Mouse (Mus musculus) hematopoietic stem cell, adult 5-6 weeks (primary cell): Measurements from ENCODE around the gene Hus1. TPM values are rescaled to one million over a fixed set of nuclear protein-coding genes. Genes with fewer than 3 reads are reported as not detected.

Experiments used
- ATAC-seq, 2 experiments: fragments of 125-278 bp in 1 of 2; replicated peaks in 1 of 2; 2 replicates each; pipeline ENCODE4 v1.8.0; 2016 to 2017; ENCODE audit warnings: inconsistent platforms in 2 of 2, mild to moderate bottlenecking in 2 of 2, moderate number of reproducible peaks in 2 of 2, low read depth in 1 of 2, moderate TSS enrichment in 1 of 2; ENCODE audit not compliant: low FRiP score in 2 of 2, poor library complexity in 2 of 2, severe bottlenecking in 2 of 2, insufficient read depth in 1 of 2, low TSS enrichment in 1 of 2
- total RNA-seq: library from RNA; stranded (forward); fragments of 172-1452, 232-1000 nt; gene quantifications from 2 replicates; pipeline ENCODE4 v1.2.3, GENCODE M21; 2017

Hus1 gene
- total RNA-seq = 18.7 and 22.3 TPM in 2 replicates

- peak; percentile 87 to 97 for ATAC-seq
Measured at GRCm38 (mm10) chr11:9010853-9011339, at the start of gene Hus1. Gene Hus1 (minus strand): TSS chr11:9011191.

- peak; percentile 24 to 25 for ATAC-seq
Measured at GRCm38 (mm10) chr11:9060484-9060883, 49.5 kb upstream of the Hus1 start.

GRCm38 (mm10) chr11:9060029-9060428 is 49.0 kb upstream of the Hus1 start:
- peak; percentile 87 to 90 for ATAC-seq

GRCm38 (mm10) chr11:9057711-9058110 is 46.7 kb upstream of the Hus1 start:
- no peak for ATAC-seq

GRCm38 (mm10) chr11:9056937-9057336 is 45.9 kb upstream of the Hus1 start:
- ATAC-seq = peak in 1 of 2 experiments; percentile 22; a peak in 1 of 4 replicates

GRCm38 (mm10) chr11:9051895-9052294 is 40.9 kb upstream of the Hus1 start:
- ATAC-seq = no peak

GRCm38 (mm10) chr11:9050241-9050640 is 39.2 kb upstream of the Hus1 start:
- no peak for ATAC-seq

GRCm38 (mm10) chr11:9048703-9049060 is 37.7 kb upstream of the Hus1 start, which contains the start of gene Sun3:
Gene Sun3 (minus strand): TSS chr11:9048991.
- ATAC-seq = peak; percentile 47 to 65

- peak; percentile 99 for ATAC-seq
Measured at GRCm38 (mm10) chr11:9048011-9048702, 37.2 kb upstream of the Hus1 start, which contains the start of gene Gm11992. Gene Gm11992 (plus strand): TSS chr11:9048594.

GRCm38 (mm10) chr11:9047044-9047443 is 36.1 kb upstream of the Hus1 start:
- no peak for ATAC-seq

GRCm38 (mm10) chr11:9046546-9046945 is 35.6 kb upstream of the Hus1 start:
- ATAC-seq = no peak

GRCm38 (mm10) chr11:9031530-9031929 is 20.5 kb upstream of the Hus1 start:
- peak; percentile 56 to 68; a peak in 3 of 4 replicates for ATAC-seq

- ATAC-seq = no peak
Measured at GRCm38 (mm10) chr11:9025211-9025610, 14.2 kb upstream of the Hus1 start.

GRCm38 (mm10) chr11:9024782-9025181 is 13.8 kb upstream of the Hus1 start:
- no peak for ATAC-seq

- no peak for ATAC-seq
Measured at GRCm38 (mm10) chr11:9020207-9020606, 9.2 kb upstream of the Hus1 start.

GRCm38 (mm10) chr11:9018491-9019267 is 7.7 kb upstream of the Hus1 start:
- no peak for ATAC-seq

- no peak for ATAC-seq
Measured at GRCm38 (mm10) chr11:9014740-9015139, 3.7 kb upstream of the Hus1 start.

- ATAC-seq = peak; percentile 13 to 15; a peak in 2 of 4 replicates
Measured at GRCm38 (mm10) chr11:9011348-9011747, 357 bp upstream of the Hus1 start.
